Mouse (Mus musculus) embryonic facial prominence, embryonic 11.5 days (tissue): Measurements from ENCODE around the gene Lrba. TPM values are rescaled to one million over a fixed set of nuclear protein-coding genes. Genes with fewer than 3 reads are reported as not detected.
A peak's percentile ranks its signal among the peaks of the same experiment; 100 is the strongest.

Source experiments
- ATAC-seq: fragments of 200-750 bp; cut with Nextera tagmentation; replicated peaks from 2 replicates; pipeline ENCODE4 v1.8.0; 2017; ENCODE audit warnings: low read depth; ENCODE audit not compliant: insufficient number of reproducible peaks, low FRiP score, low TSS enrichment
- DNase-seq: peaks from one replicate; pipeline ENCODE4 v3.0.0-alpha.2; 2015; ENCODE audit warnings: low spot score
- H3K27ac ChIP-seq: fragments of 300-500 bp; sonication (generic); replicated peaks from 2 replicates; pipeline ENCODE4 v1.5.1; 2014; ENCODE audit warnings: mild to moderate bottlenecking, low read depth, low read length, control low read depth
- H3K27me3 ChIP-seq: fragments of 300-500 bp; sonication (generic); 2 replicates; pipeline ENCODE4 v1.6.1; 2014; ENCODE audit warnings: mild to moderate bottlenecking, low read length, moderate library complexity, mixed read lengths; ENCODE audit not compliant: control insufficient read depth, insufficient read depth
- H3K36me3 ChIP-seq: fragments of 300-500 bp; sonication (generic); replicated peaks from 2 replicates; pipeline ENCODE4 v1.6.1; 2014; ENCODE audit warnings: low read depth, mild to moderate bottlenecking, low read length, moderate library complexity, mixed read lengths; ENCODE audit not compliant: control insufficient read depth, insufficient read depth
- H3K4me1 ChIP-seq: fragments of 300-500 bp; sonication (generic); 2 replicates; pipeline ENCODE4 v1.6.1; 2014; ENCODE audit warnings: low read length, mixed read lengths; ENCODE audit not compliant: control insufficient read depth, insufficient read depth
- H3K4me2 ChIP-seq: fragments of 300-500 bp; sonication (generic); 2 replicates; pipeline ENCODE4 v1.6.1; 2014; ENCODE audit warnings: low read depth, mild to moderate bottlenecking, control low read depth, low read length, moderate library complexity
- H3K4me3 ChIP-seq: fragments of 300-500 bp; sonication (generic); 2 replicates; pipeline ENCODE4 v1.5.1; 2014; ENCODE audit warnings: low read depth, low read length, control low read depth
- H3K9ac ChIP-seq: fragments of 300-500 bp; sonication (generic); replicated peaks from 2 replicates; pipeline ENCODE4 v1.6.1; 2014; ENCODE audit warnings: mild to moderate bottlenecking, control low read depth, low read length
- H3K9me3 ChIP-seq: fragments of 300-500 bp; sonication (generic); replicated peaks from 2 replicates; pipeline ENCODE4 v1.6.1; 2016; ENCODE audit warnings: mild to moderate bottlenecking, low read length, inconsistent platforms, mixed read lengths; ENCODE audit not compliant: control insufficient read depth
- WGBS: fragments of 180-500 bp; shearing (Covaris S2); extraction: QIAGEN DNeasy Blood & Tissue Kit; methylation state at CpG from one replicate; pipeline ENCODE4 v1.1.7; 2014; 5-methylcytosine and 5-hydroxymethylcytosine counted together
- polyA plus RNA-seq: library from polyadenylated mRNA; unstranded; fragments of >200 nt; fragmentation: Nextera tagmentation; extraction: Ambion mirVana; gene quantifications from 2 replicates; pipeline ENCODE4 v1.2.1, GENCODE M21; 2014

The Lrba gene
- polyA plus RNA-seq, 1 experiment from 2014 or later: 8.9 TPM

DNA sequence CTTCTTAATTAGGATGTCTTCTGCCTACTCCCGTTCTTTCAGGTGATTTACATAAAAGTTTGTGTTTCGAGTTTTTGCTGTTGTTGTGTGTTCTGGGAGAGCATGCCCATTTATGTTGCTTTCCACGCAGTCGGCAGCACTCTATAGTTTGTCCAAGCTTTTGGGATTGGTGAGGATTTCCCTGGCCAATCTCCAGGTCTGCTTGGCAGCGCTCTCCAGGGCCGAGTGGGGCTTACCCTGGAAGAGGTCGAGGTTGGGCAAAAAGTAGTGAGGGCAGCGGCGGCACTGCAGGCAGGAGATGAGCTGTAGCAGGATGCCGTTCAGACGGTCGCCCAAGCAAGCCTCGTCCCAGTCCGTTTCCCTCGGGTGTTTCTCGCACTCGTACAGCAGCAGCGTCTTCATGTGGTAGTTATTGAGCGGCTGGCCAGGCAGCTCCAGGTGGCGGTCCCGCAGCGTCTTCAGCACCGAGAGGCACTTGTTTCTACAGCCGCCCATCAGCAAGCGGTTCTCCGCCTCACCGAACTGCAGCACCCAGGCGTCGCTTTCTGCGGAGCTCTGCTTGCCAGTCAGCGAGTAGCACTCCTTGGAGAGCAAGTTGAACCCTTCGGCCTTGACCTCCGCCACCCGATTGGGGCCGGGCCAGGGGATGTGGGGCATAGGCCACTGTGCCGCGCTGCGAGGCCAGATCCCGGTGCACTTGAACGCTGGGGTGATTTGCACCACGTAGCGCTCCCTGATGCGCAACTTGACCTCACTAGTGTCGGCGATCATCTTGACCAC, 322.2 kb downstream of the Lrba start:
- H3K4me1 ChIP-seq: no peaks in the 10 kb centered on the region; the same call in 1 of the 2 replicates
- peak overlapping the region; percentile 68 for H3K4me2 ChIP-seq
- no peak for ATAC-seq
- no peaks in the 10 kb centered on the region for H3K36me3 ChIP-seq
- peak; percentile 55 for DNase-seq
- no peaks in the 10 kb centered on the region for H3K9me3 ChIP-seq
- H3K4me3 ChIP-seq: peak overlapping the region; percentile 76
- H3K27ac ChIP-seq: peak overlapping the region; percentile 99
- no peaks in the 10 kb centered on the region for H3K27me3 ChIP-seq
- under 1% methylated on average over 45 of the region's 45 CpGs for WGBS
- H3K9ac ChIP-seq: peak overlapping the region; percentile 96

DNA sequence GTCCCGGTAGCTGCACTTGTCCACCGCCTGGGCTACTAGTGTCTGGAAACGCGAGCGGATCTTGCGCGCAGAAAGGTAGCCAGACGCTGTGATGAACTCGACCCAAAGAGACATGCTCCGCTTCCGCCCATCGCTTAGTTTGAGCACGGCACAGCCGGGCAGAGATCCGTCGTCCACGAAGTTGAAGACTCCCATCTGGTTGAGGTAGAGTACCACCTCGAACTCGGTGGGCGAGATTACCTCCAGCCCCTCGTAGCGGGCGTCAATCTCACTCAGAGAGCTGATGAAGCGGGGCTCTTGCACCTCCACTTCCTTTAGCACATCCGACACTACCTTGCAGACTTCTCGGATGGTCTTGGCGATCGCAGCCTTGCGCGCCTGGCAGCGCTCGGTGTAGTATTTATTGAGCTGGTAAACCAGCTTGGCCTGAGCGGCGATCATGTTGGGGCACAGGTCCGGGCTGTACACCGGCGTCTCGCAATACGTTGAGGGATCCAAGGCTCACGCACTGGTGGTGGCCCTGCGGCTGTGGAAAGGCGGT, 322.8 kb downstream of the Lrba start:
- Histone ChIP-seq H3K4me3 (peak overlapping the region; percentile 76), H3K4me2 (peak overlapping the region; percentile 68), H3K9me3 (no peaks in the 10 kb centered on the region), H3K4me1 (no peaks in the 10 kb centered on the region; the same call in 1 of the 2 replicates), H3K27me3 (no peaks in the 10 kb centered on the region), H3K27ac (peak overlapping the region; percentile 99), H3K9ac (peak overlapping the region; percentile 96), H3K36me3 (no peaks in the 10 kb centered on the region)
- WGBS: under 1% methylated on average over 42 of the region's 42 CpGs
- ATAC-seq (no peak), DNase-seq (peak; percentile 51)

DNA sequence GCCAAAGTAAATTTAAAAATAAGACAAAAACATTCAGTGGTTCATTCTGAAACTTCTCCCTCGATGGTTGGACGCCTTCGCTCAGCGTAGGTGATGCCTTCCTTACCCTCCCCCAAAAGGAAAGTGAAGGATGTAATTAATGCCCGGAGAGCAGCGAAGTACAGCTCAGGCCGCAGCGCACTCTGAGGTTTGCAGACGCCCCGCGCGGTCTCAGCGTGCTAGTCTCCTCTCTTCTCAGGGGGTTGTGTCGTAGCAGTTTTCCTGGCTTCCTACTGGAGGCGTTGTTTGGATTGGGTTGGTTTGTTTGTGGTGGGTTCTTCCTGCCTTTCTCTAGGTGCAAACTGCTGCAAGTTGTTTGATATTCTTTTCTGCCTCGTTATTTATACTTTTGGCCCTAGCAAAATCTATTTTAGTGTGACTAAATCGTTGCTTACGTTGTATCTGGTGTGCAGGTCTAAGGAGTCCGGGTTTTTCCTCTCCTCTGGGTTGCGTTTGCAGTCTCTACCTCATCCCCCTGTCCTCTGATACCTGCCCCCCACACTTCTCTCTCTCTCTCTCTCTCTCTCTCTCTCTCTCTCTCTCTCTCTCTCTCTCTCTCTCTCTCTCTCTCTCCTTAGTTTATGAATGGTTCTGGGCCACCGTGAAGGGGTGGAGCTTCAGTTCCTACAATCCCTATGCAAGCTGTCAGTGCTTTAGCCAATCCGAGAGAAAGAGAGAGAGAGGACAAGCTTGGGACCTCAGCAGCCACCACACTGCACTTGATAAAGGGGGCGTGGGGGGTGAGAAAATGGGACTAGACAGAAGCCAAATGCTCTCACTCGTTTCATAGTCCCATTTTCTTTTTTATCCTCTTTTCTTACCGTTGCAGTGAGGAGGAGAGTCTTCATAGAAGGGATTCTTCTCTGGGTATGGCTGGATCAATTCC, 323.9 kb downstream of the Lrba start, which contains the start of gene Mab21l2:
Gene Mab21l2, minus strand, starts transcription at position 539 of the 925 bp plus-strand sequence.
- H3K4me3 ChIP-seq: peak within 1 kb of the TSS; percentile 76
- peak; percentile 84 for ATAC-seq
- peak within 1 kb of the TSS; percentile 99 for H3K27ac ChIP-seq
- H3K36me3 ChIP-seq: no peaks in the 10 kb centered on the region
- H3K9ac ChIP-seq: peak within 1 kb of the TSS; percentile 96
- WGBS: under 1% methylated on average over 25 of the region's 25 CpGs
- H3K4me2 ChIP-seq: peak within 1 kb of the TSS; percentile 68
- no peaks in the 10 kb centered on the region for H3K27me3 ChIP-seq
- peak; percentile 83 for DNase-seq
- no peaks in the 10 kb centered on the region for H3K9me3 ChIP-seq
- no peaks in the 10 kb centered on the region; the same call in 1 of the 2 replicates for H3K4me1 ChIP-seq

DNA sequence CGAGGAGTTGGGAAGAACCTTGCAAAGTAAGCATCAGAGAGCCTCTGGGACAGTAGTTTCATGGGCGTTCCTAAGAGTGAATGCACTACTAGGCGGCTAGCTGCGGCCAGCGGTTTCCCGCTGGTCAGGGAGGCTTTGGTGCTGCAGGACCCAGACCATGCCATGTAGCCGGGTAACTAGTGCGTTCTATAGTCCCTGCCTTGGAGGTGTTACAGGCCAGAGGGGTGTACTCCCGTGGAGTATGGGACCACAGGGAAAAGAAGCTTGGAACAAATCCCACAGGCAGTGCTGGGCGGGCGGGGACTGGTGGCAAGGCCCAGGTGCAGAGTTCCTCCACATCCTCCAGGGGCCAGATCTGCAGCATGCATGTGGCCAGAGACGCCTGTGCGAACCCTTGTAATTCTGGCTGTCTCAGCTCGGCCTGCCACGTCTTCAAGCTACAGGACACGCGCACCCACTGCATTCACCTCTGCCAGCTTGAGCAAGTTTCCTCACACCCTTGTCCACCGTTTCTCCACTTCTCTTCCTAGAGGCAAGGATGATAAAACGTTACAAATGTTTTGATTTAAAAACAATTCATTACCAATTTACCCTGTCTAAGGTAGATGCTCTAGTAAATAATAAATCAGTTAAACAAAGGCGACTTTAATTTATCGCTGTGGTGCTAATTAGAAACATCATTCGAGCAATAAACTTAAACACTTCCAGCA, 326.0 kb downstream of the Lrba start:
- no peaks in the 10 kb centered on the region; the same call in 1 of the 2 replicates for H3K4me1 ChIP-seq
- H3K9me3 ChIP-seq: no peaks in the 10 kb centered on the region
- 2% methylated on average over 22 of the region's 22 CpGs for WGBS
- peak overlapping the region; percentile 90 for H3K27ac ChIP-seq
- peak overlapping the region; percentile 30 for H3K4me3 ChIP-seq
- peak; percentile 51 for ATAC-seq
- DNase-seq: peak; percentile 70
- H3K4me2 ChIP-seq: peak overlapping the region; percentile 59
- H3K27me3 ChIP-seq: no peaks in the 10 kb centered on the region
- peak overlapping the region; percentile 72 for H3K9ac ChIP-seq
- H3K36me3 ChIP-seq: no peaks in the 10 kb centered on the region

DNA sequence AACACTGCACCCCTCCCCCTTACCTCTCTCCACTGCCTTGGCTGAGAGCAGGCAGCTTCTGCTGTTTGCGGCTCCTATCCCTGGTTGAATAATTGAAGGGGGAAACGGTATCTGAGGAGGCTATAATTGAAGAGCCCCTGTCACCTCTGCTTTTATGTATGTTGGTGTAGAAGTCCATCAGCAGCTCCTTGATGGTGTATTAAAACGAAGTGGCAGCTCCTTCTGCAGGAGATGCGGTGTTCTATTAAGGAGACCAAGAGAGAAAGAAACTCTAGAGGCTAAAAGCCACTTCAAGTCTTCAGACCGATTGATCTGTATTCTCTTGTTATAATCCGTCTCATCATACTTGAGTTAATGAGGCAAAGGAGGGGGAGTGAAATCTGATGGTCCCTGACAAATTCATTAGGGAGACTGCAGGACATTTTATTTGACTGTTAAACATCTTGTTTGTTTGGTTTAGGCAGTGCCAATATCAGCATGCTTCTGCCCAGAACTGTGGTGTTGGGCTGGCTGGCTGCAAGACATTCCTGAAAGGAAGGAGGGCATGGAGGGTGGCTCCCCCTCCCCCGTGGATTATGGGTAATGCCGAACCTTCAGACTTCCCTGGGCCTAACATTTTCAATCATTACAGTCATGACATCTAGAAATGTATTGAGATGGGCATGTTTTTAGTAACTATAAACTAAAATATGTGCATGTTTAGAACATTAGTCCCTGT, 326.7 kb downstream of the Lrba start:
- Histone ChIP-seq H3K9ac (peak overlapping the region; percentile 46), H3K4me3 (peak overlapping the region; percentile 30), H3K27ac (peak overlapping the region; percentile 68; the same call in 1 of the 2 replicates), H3K36me3 (no peaks in the 10 kb centered on the region), H3K4me1 (no peaks in the 10 kb centered on the region; the same call in 1 of the 2 replicates), H3K9me3 (no peaks in the 10 kb centered on the region), H3K27me3 (no peaks in the 10 kb centered on the region), H3K4me2 (peak overlapping the region; percentile 38)
- 6% methylated on average over 8 of the region's 8 CpGs for WGBS
- ATAC-seq (0 out of 2 replicates have a peak, but pooled peaks have one; percentile 32), DNase-seq (peak; percentile 64)

DNA sequence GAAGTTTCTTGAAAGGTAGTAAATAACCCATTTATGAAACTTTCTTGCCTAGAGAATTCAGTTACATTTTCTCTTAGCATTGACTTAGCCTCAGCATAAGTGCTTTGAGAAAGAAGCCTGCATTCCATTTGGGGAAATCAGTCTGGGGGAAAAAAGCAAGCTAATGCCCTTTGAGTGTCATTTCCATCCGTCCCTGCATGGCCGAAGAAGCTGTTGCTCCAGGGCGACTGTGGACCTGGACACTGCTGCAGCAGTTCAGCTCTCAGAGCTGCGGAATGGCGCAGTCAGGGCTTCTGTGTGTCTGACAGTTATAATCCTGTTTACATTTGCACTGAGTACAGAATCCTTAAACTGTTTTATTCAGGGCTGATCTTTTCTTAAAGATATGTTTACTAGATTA, 327.7 kb downstream of the Lrba start:
- H3K4me2 ChIP-seq: 0 out of 2 replicates have a peak overlapping the region, but pooled peaks have one; percentile 27
- DNase-seq: no peak
- H3K4me1 ChIP-seq: no peaks in the 10 kb centered on the region; the same call in 1 of the 2 replicates
- no peaks in the 10 kb centered on the region for H3K27me3 ChIP-seq
- WGBS: 17% methylated on average over 5 of the region's 5 CpGs
- peak overlapping the region; percentile 33 for H3K9ac ChIP-seq
- no peaks in the 10 kb centered on the region for H3K36me3 ChIP-seq
- no peaks in the 10 kb centered on the region for H3K9me3 ChIP-seq
- H3K4me3 ChIP-seq: no peak overlapping the region
- H3K27ac ChIP-seq: peak overlapping the region; percentile 73; the same call in 1 of the 2 replicates
- no peak for ATAC-seq

DNA sequence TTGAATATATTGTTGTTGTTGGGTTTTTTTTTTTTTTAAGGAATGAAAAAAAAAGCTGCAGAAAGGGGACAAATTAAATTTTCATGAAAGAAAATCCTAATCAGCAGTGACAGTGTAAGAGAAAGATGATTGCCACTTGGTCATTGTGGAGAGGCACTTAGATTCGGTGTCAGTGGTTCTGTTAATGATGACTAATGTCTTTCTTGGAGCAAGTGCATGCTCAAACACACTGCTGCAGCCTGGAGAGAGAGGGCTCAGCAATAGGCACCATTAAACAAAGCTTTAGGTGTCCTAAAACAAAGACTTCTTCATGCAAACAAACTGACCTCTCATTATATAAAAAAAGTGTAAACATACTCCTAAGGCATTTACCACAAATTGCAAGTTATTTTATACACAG, 334.5 kb downstream of the Lrba start:
- no peaks in the 10 kb centered on the region for H3K36me3 ChIP-seq
- DNase-seq (no peak), ATAC-seq (no peak)
- H3K27ac ChIP-seq: no peak overlapping the region
- no peak overlapping the region for H3K4me2 ChIP-seq
- H3K9ac ChIP-seq: no peak overlapping the region
- H3K9me3 ChIP-seq: no peaks in the 10 kb centered on the region
- no peak overlapping the region for H3K4me3 ChIP-seq
- H3K4me1 ChIP-seq: no peaks in the 10 kb centered on the region
- WGBS: 17% methylated on average over 1 of the region's 1 CpGs
- H3K27me3 ChIP-seq: no peaks in the 10 kb centered on the region
